Mouse (Mus musculus) embryonic facial prominence, embryonic 11.5 days (tissue): ENCODE data around the gene Mboat1. TPM values are rescaled to one million over a fixed set of nuclear protein-coding genes. Genes with fewer than 3 reads are reported as not detected.

Source experiments
- ATAC-seq: fragments of 200-750 bp; cut with Nextera tagmentation; replicated peaks from 2 replicates; pipeline ENCODE4 v1.8.0; 2017; ENCODE audit warnings: low read depth; ENCODE audit not compliant: insufficient number of reproducible peaks, low FRiP score, low TSS enrichment
- DNase-seq: peaks from one replicate; pipeline ENCODE4 v3.0.0-alpha.2; 2015; ENCODE audit warnings: low spot score
- H3K27ac ChIP-seq: fragments of 300-500 bp; sonication (generic); replicated peaks from 2 replicates; pipeline ENCODE4 v1.5.1; 2014; ENCODE audit warnings: mild to moderate bottlenecking, low read depth, low read length, control low read depth
- H3K27me3 ChIP-seq: fragments of 300-500 bp; sonication (generic); 2 replicates; pipeline ENCODE4 v1.6.1; 2014; ENCODE audit warnings: mild to moderate bottlenecking, low read length, moderate library complexity, mixed read lengths; ENCODE audit not compliant: control insufficient read depth, insufficient read depth
- H3K36me3 ChIP-seq: fragments of 300-500 bp; sonication (generic); replicated peaks from 2 replicates; pipeline ENCODE4 v1.6.1; 2014; ENCODE audit warnings: low read depth, mild to moderate bottlenecking, low read length, moderate library complexity, mixed read lengths; ENCODE audit not compliant: control insufficient read depth, insufficient read depth
- H3K4me1 ChIP-seq: fragments of 300-500 bp; sonication (generic); 2 replicates; pipeline ENCODE4 v1.6.1; 2014; ENCODE audit warnings: low read length, mixed read lengths; ENCODE audit not compliant: control insufficient read depth, insufficient read depth
- H3K4me2 ChIP-seq: fragments of 300-500 bp; sonication (generic); 2 replicates; pipeline ENCODE4 v1.6.1; 2014; ENCODE audit warnings: low read depth, mild to moderate bottlenecking, control low read depth, low read length, moderate library complexity
- H3K4me3 ChIP-seq: fragments of 300-500 bp; sonication (generic); 2 replicates; pipeline ENCODE4 v1.5.1; 2014; ENCODE audit warnings: low read depth, low read length, control low read depth
- H3K9ac ChIP-seq: fragments of 300-500 bp; sonication (generic); replicated peaks from 2 replicates; pipeline ENCODE4 v1.6.1; 2014; ENCODE audit warnings: mild to moderate bottlenecking, control low read depth, low read length
- H3K9me3 ChIP-seq: fragments of 300-500 bp; sonication (generic); replicated peaks from 2 replicates; pipeline ENCODE4 v1.6.1; 2016; ENCODE audit warnings: mild to moderate bottlenecking, low read length, inconsistent platforms, mixed read lengths; ENCODE audit not compliant: control insufficient read depth
- WGBS: fragments of 180-500 bp; shearing (Covaris S2); extraction: QIAGEN DNeasy Blood & Tissue Kit; methylation state at CpG from one replicate; pipeline ENCODE4 v1.1.7; 2014; 5-methylcytosine and 5-hydroxymethylcytosine counted together
- polyA plus RNA-seq: library from polyadenylated mRNA; unstranded; fragments of >200 nt; fragmentation: Nextera tagmentation; extraction: Ambion mirVana; gene quantifications from 2 replicates; pipeline ENCODE4 v1.2.1, GENCODE M21; 2014

Gene Mboat1
- polyA plus RNA-seq, 1 experiment from 2014 or later, result 9.8 TPM

DNA sequence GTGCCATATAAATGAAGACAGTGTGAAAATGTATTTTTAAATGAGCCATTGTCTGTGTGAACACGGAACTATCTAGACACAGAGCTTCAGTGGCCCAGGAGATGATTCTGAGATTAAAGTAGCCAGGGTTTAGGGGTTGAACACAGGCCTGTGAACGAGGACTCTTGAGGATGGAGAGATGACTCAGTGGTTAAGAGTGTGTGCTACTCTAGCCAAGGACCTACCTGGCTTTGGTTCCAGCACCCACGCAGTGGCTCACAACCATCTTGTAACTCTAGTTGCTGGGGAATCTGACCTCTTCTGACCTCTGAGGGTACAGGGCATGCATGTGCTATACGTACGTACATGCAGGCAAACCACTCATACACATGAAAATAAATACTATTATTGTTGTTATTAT, 3.9 kb downstream of the Mboat1 start:
- no peaks in the 10 kb centered on the region; the same call in 1 of the 2 replicates for H3K27me3 ChIP-seq
- H3K27ac ChIP-seq, result no peak overlapping the region
- DNase-seq (no peak), ATAC-seq (no peak)
- 86% methylated on average over 5 of the region's 5 CpGs for WGBS
- H3K9ac ChIP-seq, result no peak overlapping the region
- no peak overlapping the region for H3K4me3 ChIP-seq
- no peaks in the 10 kb centered on the region for H3K4me1 ChIP-seq
- H3K4me2 ChIP-seq, result no peak overlapping the region
- H3K9me3 ChIP-seq, result no peaks in the 10 kb centered on the region
- H3K36me3 ChIP-seq, result no peaks in the 10 kb centered on the region

DNA sequence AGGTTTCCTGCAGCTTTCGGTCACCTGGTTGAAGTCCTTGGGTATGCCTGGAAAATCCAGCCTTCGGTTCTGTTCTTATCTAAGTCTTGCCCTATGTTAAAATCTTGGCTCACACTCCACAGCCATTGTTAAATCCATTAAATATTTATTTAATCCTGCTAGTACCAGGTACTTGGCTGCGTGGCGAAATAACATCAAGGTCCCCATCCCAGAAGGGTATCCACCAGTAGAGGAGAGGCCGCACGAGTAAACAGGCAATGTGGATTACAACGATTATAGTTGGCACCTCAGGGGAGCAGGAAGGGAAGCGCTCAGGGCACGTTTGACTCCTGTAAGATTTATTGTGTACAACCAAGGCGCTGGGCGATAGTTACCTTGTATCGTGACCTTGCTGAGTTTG, 4.4 kb downstream of the Mboat1 start:
- ATAC-seq, result no peak
- WGBS, result 95% methylated on average over 12 of the region's 12 CpGs

DNA sequence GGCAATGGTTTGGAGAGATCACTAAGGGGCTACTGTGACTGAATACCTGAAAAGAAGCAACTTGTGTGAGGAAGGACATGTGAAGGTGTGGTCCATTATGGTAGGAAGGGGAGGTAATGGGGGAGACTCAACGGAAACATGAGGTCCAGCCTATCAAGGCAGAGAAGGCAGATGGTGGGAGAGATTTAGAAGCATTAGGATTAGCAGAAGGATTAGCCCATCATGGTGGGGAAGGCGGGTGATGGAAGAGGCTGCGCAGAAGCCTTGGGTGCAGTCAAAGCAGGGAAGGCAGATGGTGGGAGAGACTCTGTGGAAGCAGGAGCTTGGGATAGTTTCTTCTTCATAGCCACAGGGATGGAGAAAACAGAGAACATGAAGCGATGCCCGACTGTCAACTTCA, 5.7 kb downstream of the Mboat1 start:
- Histone ChIP-seq H3K27me3 (no peaks in the 10 kb centered on the region), H3K27ac (no peak overlapping the region), H3K4me2 (no peak overlapping the region), H3K4me3 (no peak overlapping the region), H3K9ac (no peak overlapping the region), H3K4me1 (no peaks in the 10 kb centered on the region), H3K9me3 (no peaks in the 10 kb centered on the region), H3K36me3 (no peaks in the 10 kb centered on the region)
- DNase-seq (no peak), ATAC-seq (no peak)
- WGBS, result 90% methylated on average over 5 of the region's 5 CpGs

More for the DNA sequence above, 4.4 kb downstream of the Mboat1 start:
- no peaks in the 10 kb centered on the region for H3K4me1 ChIP-seq
- no peaks in the 10 kb centered on the region for H3K36me3 ChIP-seq
- DNase-seq, result no peak
- no peaks in the 10 kb centered on the region for H3K27me3 ChIP-seq
- no peak overlapping the region for H3K9ac ChIP-seq
- no peaks in the 10 kb centered on the region for H3K9me3 ChIP-seq
- no peak overlapping the region for H3K27ac ChIP-seq
- H3K4me2 ChIP-seq, result no peak overlapping the region
- no peak overlapping the region for H3K4me3 ChIP-seq

DNA sequence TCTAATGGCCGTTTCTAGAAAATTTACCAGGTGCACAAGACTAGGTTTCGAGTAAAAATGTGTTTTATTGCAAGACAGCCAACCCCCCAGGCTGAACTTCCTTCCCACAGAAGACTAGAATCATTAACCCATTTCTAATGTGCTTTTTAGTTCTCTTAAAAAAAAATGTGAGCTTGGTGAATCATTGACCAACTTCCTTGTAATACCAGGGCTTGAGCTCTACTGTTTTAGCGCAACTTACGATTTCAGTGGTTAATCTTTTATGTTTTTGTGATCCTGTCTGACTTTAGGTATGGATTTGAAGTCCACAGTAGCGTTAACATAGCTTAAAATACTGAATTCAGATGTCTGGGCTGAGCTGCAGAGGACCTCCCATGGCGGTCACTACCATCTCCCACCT, 10.2 kb downstream of the Mboat1 start:
- ATAC-seq (no peak), DNase-seq (no peak)
- Histone ChIP-seq H3K27ac (no peak overlapping the region), H3K9me3 (no peaks in the 10 kb centered on the region), H3K27me3 (no peaks in the 10 kb centered on the region), H3K36me3 (no peaks in the 10 kb centered on the region), H3K4me1 (no peaks in the 10 kb centered on the region), H3K9ac (no peak overlapping the region), H3K4me2 (no peak overlapping the region), H3K4me3 (no peak overlapping the region)
- 91% methylated on average over 6 of the region's 6 CpGs for WGBS

DNA sequence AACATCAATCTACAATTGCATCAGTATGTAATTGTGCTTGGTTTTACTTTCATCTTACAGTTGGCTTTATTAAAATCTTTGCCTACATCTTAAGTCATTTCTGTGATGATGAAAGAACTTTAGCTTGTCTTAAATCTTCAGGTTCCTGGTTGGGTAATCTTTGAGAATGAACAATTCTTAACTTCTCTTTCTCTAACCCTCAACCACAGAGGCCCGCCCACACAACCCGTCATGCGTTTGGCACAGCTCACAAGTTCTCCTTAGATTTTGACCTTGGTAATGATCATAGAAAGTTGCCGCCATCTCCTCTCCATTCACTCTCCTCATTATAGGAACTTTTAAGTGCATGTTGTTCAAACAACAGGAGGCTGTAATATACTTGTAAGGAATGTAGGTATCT, 18.0 kb downstream of the Mboat1 start:
- Histone ChIP-seq H3K9ac (no peak overlapping the region), H3K4me1 (no peaks in the 10 kb centered on the region), H3K27ac (no peak overlapping the region), H3K9me3 (no peaks in the 10 kb centered on the region), H3K4me3 (no peak overlapping the region), H3K36me3 (no peaks in the 10 kb centered on the region), H3K27me3 (no peaks in the 10 kb centered on the region), H3K4me2 (no peak overlapping the region)
- ATAC-seq (no peak), DNase-seq (no peak)
- 96% methylated on average over 4 of the region's 4 CpGs for WGBS

DNA sequence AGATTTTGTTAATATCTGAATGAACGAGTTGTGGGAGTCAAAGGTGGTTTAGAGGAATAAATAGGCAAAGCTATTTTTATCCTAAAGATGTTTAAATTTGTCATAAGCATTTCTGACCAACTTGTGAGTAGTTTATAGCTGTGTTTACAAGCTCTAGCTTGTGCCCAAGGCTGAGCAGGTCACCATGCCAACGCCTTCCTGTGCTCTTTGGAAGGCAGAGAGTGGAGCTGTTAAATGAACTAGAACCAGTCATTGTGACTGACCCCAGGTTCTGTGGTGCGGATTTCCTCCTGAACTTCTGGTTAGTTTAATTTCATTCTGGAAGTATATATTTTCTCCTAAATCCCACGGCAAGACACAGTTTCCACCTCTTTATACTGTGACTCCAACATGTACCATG, 23.3 kb downstream of the Mboat1 start:
- WGBS, result 86% methylated on average over 4 of the region's 4 CpGs

DNA sequence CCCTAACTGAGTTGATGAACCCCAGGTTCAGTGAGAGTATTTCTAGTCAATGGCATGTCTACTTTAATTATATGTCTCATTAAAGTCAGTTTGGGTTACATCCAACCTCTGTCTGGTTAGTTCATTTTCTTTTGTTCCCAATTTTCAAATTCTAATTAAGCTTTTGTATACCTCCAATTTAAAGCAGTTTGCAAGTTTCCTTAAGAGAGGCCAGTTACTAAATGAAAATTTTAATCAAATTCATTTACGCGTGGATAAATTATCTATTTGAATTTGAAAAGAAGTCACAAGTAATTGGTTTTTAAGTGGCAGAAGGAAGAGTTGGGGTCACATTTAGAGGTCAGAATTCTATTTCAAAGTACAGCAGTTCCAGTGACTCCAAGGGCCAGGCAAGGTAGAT, 27.2 kb downstream of the Mboat1 start:
- H3K4me3 ChIP-seq, result no peak overlapping the region
- ATAC-seq, result no peak
- no peaks in the 10 kb centered on the region for H3K36me3 ChIP-seq
- H3K4me1 ChIP-seq, result no peaks in the 10 kb centered on the region
- DNase-seq, result no peak
- H3K27me3 ChIP-seq, result no peaks in the 10 kb centered on the region
- H3K4me2 ChIP-seq, result no peak overlapping the region
- H3K9ac ChIP-seq, result no peak overlapping the region
- 92% methylated on average over 2 of the region's 2 CpGs for WGBS
- no peaks in the 10 kb centered on the region for H3K9me3 ChIP-seq
- no peak overlapping the region for H3K27ac ChIP-seq

More for the DNA sequence above, 23.3 kb downstream of the Mboat1 start:
- Histone ChIP-seq H3K9me3 (no peaks in the 10 kb centered on the region), H3K36me3 (no peaks in the 10 kb centered on the region), H3K27me3 (no peaks in the 10 kb centered on the region), H3K4me2 (no peak overlapping the region), H3K4me1 (no peaks in the 10 kb centered on the region), H3K4me3 (no peak overlapping the region), H3K27ac (no peak overlapping the region), H3K9ac (no peak overlapping the region)
- DNase-seq (no peak), ATAC-seq (no peak)

DNA sequence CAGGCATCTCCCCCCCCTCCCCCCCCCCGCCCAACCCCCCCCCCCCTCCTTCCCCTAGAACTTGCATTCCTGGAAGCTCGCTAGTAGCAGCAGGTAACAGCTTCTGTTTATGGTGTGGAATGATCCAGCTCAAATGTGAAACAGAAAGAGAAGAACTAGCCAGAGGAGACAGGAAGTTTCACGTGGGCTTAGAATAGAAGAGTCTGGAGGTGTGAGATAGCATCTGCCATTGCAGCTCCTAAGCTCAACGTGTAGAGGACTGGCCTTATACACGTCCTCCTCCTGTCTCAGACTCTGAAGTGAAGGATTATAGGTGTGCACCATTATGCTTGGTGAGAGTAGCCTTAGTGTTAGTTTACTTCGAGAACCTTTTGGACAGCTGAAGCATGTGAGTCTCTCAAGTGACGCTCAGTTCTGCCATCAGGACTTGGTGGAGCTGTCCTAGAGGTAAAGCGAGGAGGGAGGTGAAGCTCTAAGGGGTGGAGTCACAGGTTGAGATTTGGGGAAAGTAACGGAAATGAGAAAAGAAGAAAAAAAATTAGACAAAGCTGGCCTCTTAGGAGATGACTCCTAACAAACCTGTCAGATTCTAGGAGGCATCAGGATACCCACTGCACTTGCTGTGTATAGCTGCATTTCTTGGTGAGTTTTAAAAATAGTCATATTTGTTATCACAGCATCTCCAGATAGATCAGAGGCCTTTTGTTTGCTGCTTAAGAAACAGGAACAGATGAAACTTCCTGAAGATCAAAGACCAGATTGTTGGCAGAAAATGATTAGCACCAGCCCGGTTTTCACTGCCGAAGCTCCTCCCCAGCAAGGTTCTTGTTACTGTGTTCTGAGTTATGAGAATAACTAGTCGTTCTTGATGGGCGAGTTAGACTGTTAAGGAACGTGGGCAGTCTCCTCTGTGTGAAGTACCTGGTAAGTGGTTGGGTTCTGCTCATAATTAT, 30.1 kb downstream of the Mboat1 start:
- H3K4me2 ChIP-seq, result no peak overlapping the region
- no peak overlapping the region for H3K9ac ChIP-seq
- no peaks in the 10 kb centered on the region for H3K4me1 ChIP-seq
- ATAC-seq (no peak), DNase-seq (no peak)
- H3K27ac ChIP-seq, result no peak overlapping the region
- 75% methylated on average over 13 of the region's 14 CpGs for WGBS
- no peaks in the 10 kb centered on the region for H3K36me3 ChIP-seq
- H3K4me3 ChIP-seq, result no peak overlapping the region
- H3K9me3 ChIP-seq, result no peaks in the 10 kb centered on the region
- H3K27me3 ChIP-seq, result no peaks in the 10 kb centered on the region
